Mouse (Mus musculus) spleen, adult 18-20 months (tissue): ENCODE measurements at regions not wholly inside any gene's neighbourhood (a gene's known extent, or its start where the extent isn't known, plus 50 kb on each side); places are given as distances from the start of the nearest gene placed in this dataset.
A peak's percentile ranks its signal among the peaks of the same experiment; 100 is the strongest.
"Not testable (repeated sequence)": the region's sequence is repeated elsewhere in the genome, so short reads cannot be mapped to it uniquely, and the experiment has no call there.

Experiments
- DNase-seq, 2 experiments: peaks; one replicate each; pipeline ENCODE4 v3.0.0; 2022; ENCODE audit warnings: mixed read lengths in 2 of 2

- DNase-seq: no peak
Observed at GRCm38 (mm10) chr6:5663433-5664175, 61.8 kb upstream of the Dync1i1 start.

DNA sequence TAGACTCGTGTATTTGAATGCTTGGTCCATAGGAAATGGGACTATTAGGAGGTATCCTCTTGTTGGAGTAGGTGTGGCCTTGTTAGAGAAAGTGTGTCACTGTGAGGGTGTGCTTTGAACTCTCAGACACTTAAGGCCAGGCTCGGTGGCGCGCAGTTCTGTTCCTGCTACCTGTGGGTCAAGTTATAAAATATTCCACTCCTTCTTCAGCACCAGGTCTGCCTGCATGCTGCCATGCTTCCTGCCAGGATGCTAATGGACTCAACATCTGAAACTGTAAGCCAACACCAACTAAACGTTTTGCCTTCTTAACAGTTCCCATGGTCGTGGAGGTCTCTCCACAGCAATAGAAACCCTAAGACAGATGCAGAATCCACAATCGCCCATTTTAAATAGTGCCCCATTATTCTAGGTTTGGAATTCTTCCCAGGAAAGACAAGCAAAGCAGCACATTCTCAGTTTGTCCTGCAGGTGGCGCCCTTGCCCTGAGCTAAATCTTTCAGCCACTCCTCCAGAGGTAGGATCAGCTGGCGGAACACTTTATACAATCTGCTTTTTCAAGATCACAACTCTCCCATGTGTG lies 80.2 kb upstream of the Dync1i1 start:
- no peak for DNase-seq

- DNase-seq: no peak
Observed at GRCm38 (mm10) chr6:5634222-5634621, 91.2 kb upstream of the Dync1i1 start.

- DNase-seq: no peak
Observed at GRCm38 (mm10) chr6:5633036-5633708, 92.3 kb upstream of the Dync1i1 start.

GRCm38 (mm10) chr6:5624085-5624484 lies 101.4 kb upstream of the Dync1i1 start:
- no peak for DNase-seq

DNA sequence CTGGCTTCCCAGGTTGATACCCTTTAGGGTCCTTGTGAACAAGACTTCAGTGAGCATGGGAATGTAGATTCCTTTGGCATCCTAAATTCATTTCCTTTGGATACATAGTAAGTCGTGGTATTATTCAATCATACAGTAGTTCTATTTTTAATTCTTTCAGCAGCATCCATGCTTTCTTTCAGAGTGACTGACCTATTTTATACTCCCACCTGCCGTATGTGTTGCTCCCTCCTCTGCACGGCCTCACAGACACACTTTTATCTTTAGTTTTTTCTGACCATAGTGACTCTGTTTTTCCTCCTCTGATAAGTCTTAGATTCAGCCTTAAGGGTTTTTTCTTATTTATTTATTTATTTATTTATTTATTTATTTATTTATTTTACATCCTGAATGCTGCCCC lies 103.9 kb upstream of the Dync1i1 start:
- DNase-seq: no peak

- no peak for DNase-seq
Observed at GRCm38 (mm10) chr6:5594011-5594410, 97.9 kb upstream of the Pdk4 start.

DNA sequence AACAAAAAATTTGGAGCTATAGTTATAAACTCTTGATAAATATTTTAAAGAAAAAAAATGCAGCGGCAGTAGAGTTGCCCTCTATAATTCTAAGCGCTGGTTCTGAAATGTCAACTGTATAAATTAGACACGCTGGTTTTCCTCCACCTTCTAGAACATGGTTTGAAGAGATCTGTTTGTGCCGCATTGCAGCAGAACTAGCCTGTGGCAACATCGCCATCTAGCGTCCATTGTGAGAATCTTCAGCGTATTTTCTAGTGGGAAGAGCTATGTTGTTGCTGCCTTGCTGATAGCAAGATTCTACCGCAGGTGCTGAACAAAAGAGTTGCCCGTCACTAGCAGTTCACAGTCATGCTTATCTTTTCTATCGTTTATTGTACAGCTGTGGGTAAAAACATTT lies 93.5 kb upstream of the Pdk4 start:
- peak; percentile 8 to 22 for DNase-seq

GRCm38 (mm10) chr6:5582923-5583525 lies 86.9 kb upstream of the Pdk4 start:
- DNase-seq: no peak

DNA sequence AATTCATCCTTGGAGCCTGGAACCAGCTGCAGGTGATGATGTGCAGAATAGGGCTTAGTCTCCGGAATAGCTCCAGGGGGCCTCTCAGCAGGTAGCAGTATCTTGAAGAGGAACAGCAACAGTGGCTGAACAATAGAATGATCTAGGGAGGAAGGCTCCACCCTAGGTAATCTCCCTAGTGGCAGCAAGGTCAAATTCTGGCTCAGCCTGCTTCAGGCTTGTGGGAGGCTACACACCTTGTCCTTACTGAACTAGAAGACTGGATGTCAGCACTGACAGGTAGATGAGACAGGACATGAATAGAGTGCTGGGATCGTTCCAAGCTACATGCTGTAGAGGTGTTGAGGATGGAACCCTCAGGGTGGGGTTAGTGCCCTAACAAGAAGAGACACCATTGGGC lies 80.8 kb upstream of the Pdk4 start:
- not testable (repeated sequence) for DNase-seq

DNA sequence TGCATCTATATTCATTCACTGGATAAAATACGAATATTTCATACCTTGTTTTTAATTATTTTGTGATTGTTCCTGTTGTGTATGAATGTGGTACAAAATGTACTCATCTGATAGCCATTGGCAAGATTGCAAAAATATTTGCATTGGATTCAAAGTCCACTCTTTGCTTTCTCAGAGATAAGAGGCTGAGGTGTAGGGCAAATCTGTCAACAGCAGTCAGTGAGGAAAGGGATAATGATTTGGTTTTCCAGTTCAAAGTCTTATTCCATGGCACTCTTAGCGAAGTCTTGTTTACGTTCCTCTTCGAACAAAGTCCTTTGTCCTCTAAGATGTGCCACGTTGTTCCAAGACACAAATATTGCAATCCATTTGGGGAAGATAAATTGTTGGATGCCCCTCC lies 70.5 kb upstream of the Pdk4 start:
- DNase-seq: no peak

- DNase-seq: no peak
Observed at GRCm38 (mm10) chr6:5565049-5565448, 68.9 kb upstream of the Pdk4 start.

GRCm38 (mm10) chr6:5553703-5554394 lies 57.7 kb upstream of the Pdk4 start:
- DNase-seq: no peak

- DNase-seq: no peak
Observed at GRCm38 (mm10) chr6:5550067-5550466, 54.0 kb upstream of the Pdk4 start.
